Mouse (Mus musculus) midbrain, embryonic 16.5 days (tissue): ENCODE results near the gene Atp8b2. TPM values are rescaled to one million over a fixed set of nuclear protein-coding genes. Genes with fewer than 3 reads are reported as not detected.

Source experiments
- ATAC-seq: fragments of 200-750 bp; cut with Nextera tagmentation; 2 replicates; pipeline ENCODE4 v1.8.0; 2017; ENCODE audit warnings: moderate TSS enrichment
- H3K27ac ChIP-seq: fragments of 300-500 bp; sonication (generic); 2 replicates; pipeline ENCODE4 v1.5.1; 2014; ENCODE audit warnings: mild to moderate bottlenecking, low read length, mixed read lengths
- H3K27me3 ChIP-seq: fragments of 300-500 bp; sonication (generic); 2 replicates; pipeline ENCODE4 v1.6.1; 2014; ENCODE audit warnings: low read depth, low read length, mixed read lengths; ENCODE audit not compliant: control insufficient read depth, insufficient read depth
- H3K36me3 ChIP-seq: fragments of 300-500 bp; sonication (generic); 2 replicates; pipeline ENCODE4 v1.6.1; 2014; ENCODE audit warnings: mild to moderate bottlenecking, low read length, moderate library complexity, mixed read lengths; ENCODE audit not compliant: control insufficient read depth, insufficient read depth
- H3K4me1 ChIP-seq: fragments of 300-500 bp; sonication (generic); 2 replicates; pipeline ENCODE4 v1.6.1; 2014; ENCODE audit warnings: mild to moderate bottlenecking, low read length, mixed read lengths; ENCODE audit not compliant: control insufficient read depth, insufficient read depth
- H3K4me2 ChIP-seq: fragments of 300-500 bp; sonication (generic); 2 replicates; pipeline ENCODE4 v1.6.1; 2014; ENCODE audit warnings: mild to moderate bottlenecking, low read length, mixed read lengths
- H3K4me3 ChIP-seq: fragments of 300-500 bp; sonication (generic); 2 replicates; pipeline ENCODE4 v1.5.1; 2014; ENCODE audit warnings: low read depth, mild to moderate bottlenecking, low read length, moderate library complexity, mixed read lengths
- H3K9ac ChIP-seq: fragments of 300-500 bp; sonication (generic); 2 replicates; pipeline ENCODE4 v1.6.1; 2014; ENCODE audit warnings: low read depth, low read length, mixed read lengths
- H3K9me3 ChIP-seq: fragments of 300-500 bp; sonication (generic); replicated peaks from 2 replicates; pipeline ENCODE4 v1.6.1; 2014; ENCODE audit warnings: mild to moderate bottlenecking, low read length, mixed read lengths; ENCODE audit not compliant: control insufficient read depth, poor library complexity, severe bottlenecking
- WGBS: fragments of 180-500 bp; shearing (Covaris S2); extraction: QIAGEN DNeasy Blood & Tissue Kit; methylation state at CpG from one replicate; pipeline ENCODE4 v1.1.7; 2014; 5-methylcytosine and 5-hydroxymethylcytosine counted together
- polyA plus RNA-seq: library from polyadenylated mRNA; unstranded; fragments of >200 nt; fragmentation: Nextera tagmentation; extraction: Ambion mirVana; gene quantifications from 2 replicates; pipeline ENCODE4 v1.2.1, GENCODE M21; 2015

The Atp8b2 gene
- polyA plus RNA-seq, 1 experiment from 2014 or later = 12.5 TPM

- Histone ChIP-seq H3K4me1 (peaks cover 4% of the 10 kb centered on the region; the same call in 1 of the 2 replicates), H3K9me3 (no peaks in the 10 kb centered on the region), H3K27me3 (peaks cover 10% of the 10 kb centered on the region), H3K9ac (no peak overlapping the region), H3K27ac (no peak overlapping the region), H3K4me3 (no peak overlapping the region), H3K36me3 (no peaks in the 10 kb centered on the region), H3K4me2 (no peak overlapping the region)
- WGBS = 83% methylated on average over 3 of the region's 3 CpGs
- ATAC-seq = no peak
These were observed 55.5 kb downstream of the Atp8b2 start for GRCm38 (mm10) chr3:89907846-89908245.

- no peaks in the 10 kb centered on the region for H3K27me3 ChIP-seq
- WGBS = 68% methylated on average over 8 of the region's 8 CpGs
- no peaks in the 10 kb centered on the region for H3K4me1 ChIP-seq
- no peak overlapping the region for H3K4me2 ChIP-seq
- H3K9me3 ChIP-seq = no peaks in the 10 kb centered on the region
- no peak overlapping the region for H3K27ac ChIP-seq
- H3K9ac ChIP-seq = no peak overlapping the region
- no peaks in the 10 kb centered on the region for H3K36me3 ChIP-seq
- no peak for ATAC-seq
- no peak overlapping the region for H3K4me3 ChIP-seq
These were observed 63.8 kb downstream of the Atp8b2 start for GRCm38 (mm10) chr3:89899511-89899908.

GRCm38 (mm10) chr3:89898870-89899510, 64.3 kb downstream of the Atp8b2 start:
- Histone ChIP-seq H3K36me3 (no peaks in the 10 kb centered on the region), H3K9me3 (no peaks in the 10 kb centered on the region), H3K27me3 (no peaks in the 10 kb centered on the region), H3K9ac (no peak overlapping the region), H3K27ac (no peak overlapping the region), H3K4me2 (no peak overlapping the region), H3K4me1 (no peaks in the 10 kb centered on the region), H3K4me3 (no peak overlapping the region)
- no peak for ATAC-seq
- WGBS = 74% methylated on average over 5 of the region's 5 CpGs

- no peak for ATAC-seq
- no peak overlapping the region for H3K4me2 ChIP-seq
- H3K4me1 ChIP-seq = no peaks in the 10 kb centered on the region
- H3K9me3 ChIP-seq = no peaks in the 10 kb centered on the region
- H3K27me3 ChIP-seq = no peaks in the 10 kb centered on the region
- 75% methylated on average over 10 of the region's 10 CpGs for WGBS
- no peak overlapping the region for H3K4me3 ChIP-seq
- no peak overlapping the region for H3K9ac ChIP-seq
- no peak overlapping the region for H3K27ac ChIP-seq
- H3K36me3 ChIP-seq = no peaks in the 10 kb centered on the region
These were observed 65.3 kb downstream of the Atp8b2 start for GRCm38 (mm10) chr3:89898011-89898410.

- 63% methylated on average over 8 of the region's 8 CpGs for WGBS
- H3K9ac ChIP-seq = no peak overlapping the region
- H3K27me3 ChIP-seq = no peaks in the 10 kb centered on the region
- H3K27ac ChIP-seq = no peak overlapping the region
- H3K4me3 ChIP-seq = no peak overlapping the region
- no peak overlapping the region for H3K4me2 ChIP-seq
- no peaks in the 10 kb centered on the region for H3K4me1 ChIP-seq
- H3K9me3 ChIP-seq = no peaks in the 10 kb centered on the region
- no peak for ATAC-seq
- no peaks in the 10 kb centered on the region for H3K36me3 ChIP-seq
These were observed 66.0 kb downstream of the Atp8b2 start for GRCm38 (mm10) chr3:89897204-89897796.

GRCm38 (mm10) chr3:89896571-89896970, 66.7 kb downstream of the Atp8b2 start:
- no peak for ATAC-seq
- Histone ChIP-seq H3K9ac (no peak overlapping the region), H3K27me3 (no peaks in the 10 kb centered on the region), H3K27ac (no peak overlapping the region), H3K4me1 (no peaks in the 10 kb centered on the region), H3K4me2 (no peak overlapping the region), H3K4me3 (no peak overlapping the region), H3K9me3 (no peaks in the 10 kb centered on the region), H3K36me3 (no peaks in the 10 kb centered on the region)
- whole genome bisulfite sequencing = 9% methylated on average over 5 of the region's 5 CpGs

GRCm38 (mm10) chr3:89892517-89893106, 70.7 kb downstream of the Atp8b2 start:
- no peak for ATAC-seq
- Histone ChIP-seq H3K36me3 (no peaks in the 10 kb centered on the region), H3K27me3 (no peaks in the 10 kb centered on the region), H3K9ac (no peak overlapping the region), H3K4me3 (no peak overlapping the region), H3K9me3 (no peaks in the 10 kb centered on the region), H3K27ac (no peak overlapping the region), H3K4me1 (no peaks in the 10 kb centered on the region), H3K4me2 (no peak overlapping the region)
- WGBS = 78% methylated on average over 5 of the region's 5 CpGs

- no peaks in the 10 kb centered on the region for H3K4me1 ChIP-seq
- H3K9ac ChIP-seq = no peak overlapping the region
- H3K4me3 ChIP-seq = no peak overlapping the region
- no peak overlapping the region for H3K27ac ChIP-seq
- no peaks in the 10 kb centered on the region for H3K9me3 ChIP-seq
- ATAC-seq = no peak
- H3K4me2 ChIP-seq = no peak overlapping the region
- H3K27me3 ChIP-seq = no peaks in the 10 kb centered on the region
- H3K36me3 ChIP-seq = no peaks in the 10 kb centered on the region
These were observed 71.6 kb downstream of the Atp8b2 start for GRCm38 (mm10) chr3:89891696-89892095.

GRCm38 (mm10) chr3:89889841-89890430, 73.4 kb downstream of the Atp8b2 start:
- Histone ChIP-seq H3K9ac (no peak overlapping the region), H3K4me3 (no peak overlapping the region), H3K27me3 (no peaks in the 10 kb centered on the region), H3K9me3 (no peaks in the 10 kb centered on the region), H3K4me2 (no peak overlapping the region), H3K4me1 (no peaks in the 10 kb centered on the region), H3K36me3 (no peaks in the 10 kb centered on the region), H3K27ac (no peak overlapping the region)
- ATAC-seq = no peak
- 71% methylated on average over 8 of the region's 8 CpGs for WGBS
